Mouse (Mus musculus): ENCODE results near the gene Gm9736. TPM values are rescaled to one million over a fixed set of nuclear protein-coding genes. Genes with fewer than 3 reads are reported as not detected.
"Not testable (repeated sequence)": the region's sequence is repeated elsewhere in the genome, so short reads cannot be mapped to it uniquely, and the experiment has no call there.

Gm9736 gene
- total and polyA plus RNA-seq, 2 experiments from 2014 or later: not detected

GRCm38 (mm10) chr10:77772142-77772541 is 21.0 kb upstream of the Gm9736 start:
- not testable (repeated sequence) for DNase-seq; ATAC-seq; H3K4me3 ChIP-seq (ENCODE audit: low read depth, low read length); H3K9me3 ChIP-seq (ENCODE audit: low read length); H3K27ac ChIP-seq (ENCODE audit: low read depth, low read length); H3K36me3 ChIP-seq (ENCODE audit: insufficient read depth); H3K9ac ChIP-seq; H3K4me2 ChIP-seq (ENCODE audit: low read depth); H3K27me3 ChIP-seq (ENCODE audit: insufficient read depth, low read length); H3K4me1 ChIP-seq (ENCODE audit: insufficient read depth)
- WGBS: 100% methylated on average over 1 of the region's 3 CpGs

GRCm38 (mm10) chr10:77771225-77771624 is 20.1 kb upstream of the Gm9736 start, which contains the start of gene Gm3238:
TSS of gene Gm3238 (minus strand) at chr10:77771325.
- not testable (repeated sequence) for H3K36me3 ChIP-seq (ENCODE audit: insufficient read depth); ATAC-seq; H3K9me3 ChIP-seq (ENCODE audit: low read length); DNase-seq; H3K4me1 ChIP-seq (ENCODE audit: insufficient read depth); H3K9ac ChIP-seq; H3K4me2 ChIP-seq (ENCODE audit: low read depth); H3K27me3 ChIP-seq (ENCODE audit: insufficient read depth, low read length); H3K27ac ChIP-seq (ENCODE audit: low read depth, low read length); H3K4me3 ChIP-seq (ENCODE audit: low read depth, low read length)
- 57% methylated on average over 1 of the region's 1 CpGs for WGBS

GRCm38 (mm10) chr10:77769727-77770126 is 18.6 kb upstream of the Gm9736 start:
- no peak for TF ChIP-seq CTCF (IDR thresholded peaks at IDR 0.05; ENCODE audit: low read depth)
- H3K9me3 ChIP-seq (ENCODE audit: low read length): no peaks in the 10 kb centered on the region
- H3K4me3 ChIP-seq (ENCODE audit: low read depth, low read length): no peak overlapping the region
- 73% methylated on average over 1 of the region's 1 CpGs for WGBS
- no peaks in the 10 kb centered on the region for H3K36me3 ChIP-seq (ENCODE audit: insufficient read depth)
- no peak overlapping the region for H3K4me2 ChIP-seq (ENCODE audit: low read depth)
- H3K27ac ChIP-seq (ENCODE audit: low read depth, low read length): no peak overlapping the region
- ATAC-seq: no peak
- no peak for DNase-seq
- no peaks in the 10 kb centered on the region for H3K27me3 ChIP-seq (ENCODE audit: insufficient read depth, low read length)
- no peaks in the 10 kb centered on the region for H3K4me1 ChIP-seq (ENCODE audit: insufficient read depth)
- no peak overlapping the region for H3K9ac ChIP-seq

- H3K9me3 ChIP-seq (ENCODE audit: low read length); H3K27ac ChIP-seq (ENCODE audit: low read depth, low read length); H3K4me1 ChIP-seq (ENCODE audit: insufficient read depth); ATAC-seq; H3K27me3 ChIP-seq (ENCODE audit: insufficient read depth, low read length); H3K36me3 ChIP-seq (ENCODE audit: insufficient read depth); DNase-seq; H3K4me3 ChIP-seq (ENCODE audit: low read depth, low read length); H3K9ac ChIP-seq; H3K4me2 ChIP-seq (ENCODE audit: low read depth): not testable (repeated sequence)
- no CpG with 5 or more reads among the region's 1 CpGs for WGBS
Observed at GRCm38 (mm10) chr10:77759582-77759981, 8.4 kb upstream of the Gm9736 start, which contains the start of gene Gm3233. TSS of gene Gm3233 (minus strand) at chr10:77759682.

- Histone ChIP-seq H3K27ac (ENCODE audit: low read depth, low read length) (no peak overlapping the region), H3K36me3 (ENCODE audit: insufficient read depth) (no peaks in the 10 kb centered on the region), H3K27me3 (ENCODE audit: insufficient read depth, low read length) (no peaks in the 10 kb centered on the region), H3K9me3 (ENCODE audit: low read length) (no peaks in the 10 kb centered on the region), H3K4me1 (ENCODE audit: insufficient read depth) (no peaks in the 10 kb centered on the region), H3K9ac (no peak overlapping the region), H3K4me2 (ENCODE audit: low read depth) (no peak overlapping the region), H3K4me3 (ENCODE audit: low read depth, low read length) (no peak overlapping the region)
- TF ChIP-seq CTCF (IDR thresholded peaks at IDR 0.05; ENCODE audit: low read depth): no peak
- DNase-seq: no peak
- ATAC-seq: no peak
Observed at GRCm38 (mm10) chr10:77753448-77753847, 2.3 kb upstream of the Gm9736 start.

GRCm38 (mm10) chr10:77752312-77752711 is 1.2 kb upstream of the Gm9736 start:
- H3K4me3 ChIP-seq (ENCODE audit: low read depth, low read length); H3K9ac ChIP-seq; H3K4me2 ChIP-seq (ENCODE audit: low read depth); H3K4me1 ChIP-seq (ENCODE audit: insufficient read depth); H3K9me3 ChIP-seq (ENCODE audit: low read length); H3K36me3 ChIP-seq (ENCODE audit: insufficient read depth); ATAC-seq; H3K27me3 ChIP-seq (ENCODE audit: insufficient read depth, low read length); DNase-seq; H3K27ac ChIP-seq (ENCODE audit: low read depth, low read length): not testable (repeated sequence)
- WGBS: 53% methylated on average over 3 of the region's 3 CpGs

- H3K9ac ChIP-seq; H3K4me2 ChIP-seq (ENCODE audit: low read depth); H3K4me1 ChIP-seq (ENCODE audit: insufficient read depth); H3K36me3 ChIP-seq (ENCODE audit: insufficient read depth); ATAC-seq; H3K9me3 ChIP-seq (ENCODE audit: low read length); DNase-seq; H3K27me3 ChIP-seq (ENCODE audit: insufficient read depth, low read length); H3K4me3 ChIP-seq (ENCODE audit: low read depth, low read length); H3K27ac ChIP-seq (ENCODE audit: low read depth, low read length): not testable (repeated sequence)
- WGBS: 56% methylated on average over 1 of the region's 1 CpGs
Observed at GRCm38 (mm10) chr10:77750686-77751085, 468 bp downstream of the Gm9736 start.

- H3K36me3 ChIP-seq (ENCODE audit: insufficient read depth); ATAC-seq; H3K27ac ChIP-seq (ENCODE audit: low read depth, low read length); H3K27me3 ChIP-seq (ENCODE audit: insufficient read depth, low read length); H3K4me3 ChIP-seq (ENCODE audit: low read depth, low read length); H3K4me2 ChIP-seq (ENCODE audit: low read depth); H3K9ac ChIP-seq; H3K9me3 ChIP-seq (ENCODE audit: low read length); H3K4me1 ChIP-seq (ENCODE audit: insufficient read depth): not testable (repeated sequence)
- peak; percentile 19 for DNase-seq
- WGBS: 55% methylated on average over 4 of the region's 5 CpGs
Observed at GRCm38 (mm10) chr10:77741924-77742688, 9.0 kb downstream of the Gm9736 start, which contains the start of gene Gm18596. TSS of gene Gm18596 (minus strand) at chr10:77742638.
